Mouse (Mus musculus): ENCODE results near the gene Arhgap27. TPM values are rescaled to one million over a fixed set of nuclear protein-coding genes. Genes with fewer than 3 reads are reported as not detected.

The Arhgap27 gene
- total RNA-seq, 1 experiment from 2014 or later = 19.3 TPM

DNA sequence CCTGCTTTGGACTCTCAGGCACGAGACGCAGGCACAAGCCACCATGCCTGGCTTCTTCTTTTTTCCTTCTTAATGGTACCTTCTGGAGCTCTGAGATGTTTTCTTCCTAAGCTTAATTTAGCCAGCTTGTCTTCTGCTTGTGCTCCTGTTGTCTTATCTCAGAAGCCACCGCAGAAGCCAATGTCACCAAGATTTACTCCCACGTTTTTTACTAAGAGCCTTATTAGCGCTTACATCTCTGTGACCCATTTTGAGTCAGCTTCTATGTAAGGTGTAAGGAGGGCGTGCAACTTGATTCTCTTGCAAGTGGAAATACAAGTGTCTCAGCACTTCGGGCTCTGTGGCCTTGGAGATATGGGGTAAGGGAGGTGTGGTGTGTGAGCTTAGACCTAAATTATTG lies 18.0 kb upstream of the Arhgap27 start:
- DNase-seq = no peak

DNA sequence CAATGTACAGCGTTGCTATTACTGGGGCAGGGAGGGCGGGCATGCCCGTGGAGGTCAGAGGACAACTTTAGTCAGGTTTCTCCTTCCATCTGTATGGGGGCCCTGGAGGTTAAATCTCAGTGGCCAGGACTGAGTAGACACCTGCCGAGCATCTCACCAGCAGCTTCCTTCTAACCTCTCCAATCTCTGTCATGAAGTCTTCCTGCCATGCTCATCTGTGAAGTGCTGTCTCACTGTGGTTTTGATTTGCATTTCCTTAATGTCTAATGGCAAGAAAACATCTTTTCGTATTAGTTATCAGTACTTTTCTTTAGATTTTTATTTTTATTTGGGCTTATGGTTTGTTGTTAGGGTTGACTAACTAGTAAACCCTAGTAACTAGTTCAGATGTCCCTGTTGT lies 17.0 kb upstream of the Arhgap27 start:
- DNase-seq = no peak

DNA sequence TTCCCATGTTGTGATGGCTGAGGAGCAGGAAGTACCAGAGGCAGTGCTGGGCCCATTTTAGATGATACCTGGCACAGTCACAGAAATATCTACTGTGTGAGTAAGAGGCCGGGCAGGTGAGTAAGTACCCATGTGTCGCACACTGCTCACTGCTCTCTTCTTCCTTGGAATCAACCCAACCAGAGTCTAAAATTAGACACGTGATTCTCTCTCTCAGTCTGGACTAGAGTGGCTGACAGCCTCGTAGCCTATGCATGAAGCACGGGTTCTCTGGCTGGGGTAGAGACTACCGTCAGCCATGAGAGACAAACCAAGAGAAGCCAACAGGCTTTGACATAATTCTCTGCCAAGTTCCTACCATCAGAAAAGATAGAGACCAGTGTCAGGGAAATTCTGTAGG lies 14.8 kb upstream of the Arhgap27 start:
- DNase-seq = no peak

- no peak for DNase-seq
These were observed 12.3 kb upstream of the Arhgap27 start for GRCm38 (mm10) chr11:103375772-103376171.

- DNase-seq = no peak
These were observed 11.8 kb upstream of the Arhgap27 start for GRCm38 (mm10) chr11:103375258-103375657.

DNA sequence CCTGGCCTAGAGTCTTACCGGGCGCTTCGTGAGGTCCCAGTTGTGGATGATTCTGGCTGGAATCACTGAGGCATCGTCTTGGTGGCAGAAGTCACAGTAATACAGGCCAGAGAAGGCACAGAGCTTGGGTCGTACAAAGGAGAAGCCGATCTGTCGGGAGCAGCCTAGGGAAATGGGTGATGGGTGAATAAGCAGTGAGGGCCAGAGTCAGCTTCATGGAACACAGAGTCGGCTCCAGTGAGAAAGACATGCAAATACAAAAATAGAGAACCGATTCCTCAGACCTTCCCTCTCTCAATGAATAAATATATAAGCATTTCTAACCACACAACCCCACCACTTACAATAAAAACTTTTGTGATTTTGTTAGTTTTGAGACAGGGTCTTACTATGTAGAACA lies 10.4 kb upstream of the Arhgap27 start:
- DNase-seq = no peak

- no peak for DNase-seq
These were observed 9.1 kb upstream of the Arhgap27 start for GRCm38 (mm10) chr11:103372561-103372960.

GRCm38 (mm10) chr11:103372068-103372467 lies 8.6 kb upstream of the Arhgap27 start:
- DNase-seq = peak; percentile 57

GRCm38 (mm10) chr11:103371222-103371539 lies 7.7 kb upstream of the Arhgap27 start:
- DNase-seq = peak; percentile 59

GRCm38 (mm10) chr11:103370397-103371221 lies 7.1 kb upstream of the Arhgap27 start:
- no peak for DNase-seq

DNA sequence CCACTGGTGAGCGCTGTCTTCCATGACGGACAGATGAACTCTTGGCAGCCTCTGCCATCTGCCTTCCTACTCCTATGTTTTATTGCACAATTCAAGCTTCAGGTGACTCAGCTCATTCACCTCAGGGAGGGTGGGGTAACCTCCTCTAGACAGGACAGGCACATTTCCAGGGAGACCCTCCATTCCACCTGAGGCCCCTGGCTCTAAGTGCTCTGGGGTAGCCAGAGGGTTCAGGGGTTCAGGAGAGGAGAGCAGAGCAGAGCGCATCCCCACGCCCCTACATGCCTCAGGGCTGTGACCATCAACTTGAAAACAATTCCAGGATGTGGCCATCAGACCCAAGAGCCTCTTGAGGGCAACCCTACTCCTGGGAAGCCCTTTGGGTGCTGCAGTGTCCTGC lies 2.0 kb upstream of the Arhgap27 start:
- no peak for DNase-seq

GRCm38 (mm10) chr11:103365022-103365421 lies 1.5 kb upstream of the Arhgap27 start:
- no peak for DNase-seq

- DNase-seq = no peak
These were observed 843 bp upstream of the Arhgap27 start for GRCm38 (mm10) chr11:103364335-103364734.

- DNase-seq = no peak
These were observed 841 bp downstream of the Arhgap27 start for GRCm38 (mm10) chr11:103362521-103363181.

DNA sequence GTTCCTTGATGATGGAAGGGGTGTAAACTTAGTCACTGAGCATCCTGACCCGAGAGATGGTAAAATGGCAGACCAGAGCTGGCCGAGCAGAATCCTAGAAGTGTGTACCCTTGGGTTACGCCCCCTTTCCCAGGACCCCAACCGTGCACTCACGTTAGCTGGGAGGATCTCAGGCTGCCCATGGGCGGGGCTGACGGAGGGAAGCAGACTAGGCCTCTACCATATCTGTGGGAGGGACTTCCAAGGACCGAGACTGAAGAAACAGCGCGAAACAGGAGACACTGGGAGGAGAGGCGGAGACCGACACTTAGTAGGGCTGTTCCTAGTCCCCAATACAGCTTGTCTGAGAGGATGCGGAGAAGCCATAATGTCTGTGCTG lies 1.4 kb downstream of the Arhgap27 start:
- no peak for DNase-seq

DNA sequence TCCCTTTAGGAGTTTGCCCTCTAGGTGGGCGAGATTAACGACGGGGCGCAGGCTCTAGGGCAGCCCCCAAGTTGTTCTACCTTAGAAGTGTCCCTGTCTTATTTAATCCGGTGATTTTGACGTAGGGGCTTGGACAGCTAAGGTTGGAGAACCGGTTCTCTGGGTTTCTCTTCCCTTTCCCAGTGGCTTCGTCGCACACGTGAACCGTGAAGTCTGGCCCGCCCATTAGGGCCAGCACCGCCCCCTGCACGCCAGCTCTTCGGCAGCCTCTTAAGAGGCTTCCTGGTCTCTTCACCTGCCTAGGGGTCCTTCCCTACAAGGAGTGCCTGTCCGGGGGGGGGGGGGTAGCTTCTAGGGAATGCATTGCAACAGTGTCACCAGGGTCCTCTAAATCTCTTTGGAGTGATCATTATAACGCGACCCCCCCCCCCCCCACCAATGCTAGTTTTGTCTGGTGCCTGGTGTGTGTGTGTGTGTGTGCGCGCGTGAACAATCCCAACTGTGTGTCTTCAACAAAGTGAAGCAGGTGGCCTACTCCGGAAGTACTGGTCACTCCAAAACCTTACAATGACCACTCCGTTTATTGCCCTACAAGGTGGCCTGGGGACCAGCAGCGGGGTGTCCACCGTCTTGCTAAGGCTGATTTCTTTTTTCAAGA lies 2.0 kb downstream of the Arhgap27 start:
- no peak for DNase-seq

DNA sequence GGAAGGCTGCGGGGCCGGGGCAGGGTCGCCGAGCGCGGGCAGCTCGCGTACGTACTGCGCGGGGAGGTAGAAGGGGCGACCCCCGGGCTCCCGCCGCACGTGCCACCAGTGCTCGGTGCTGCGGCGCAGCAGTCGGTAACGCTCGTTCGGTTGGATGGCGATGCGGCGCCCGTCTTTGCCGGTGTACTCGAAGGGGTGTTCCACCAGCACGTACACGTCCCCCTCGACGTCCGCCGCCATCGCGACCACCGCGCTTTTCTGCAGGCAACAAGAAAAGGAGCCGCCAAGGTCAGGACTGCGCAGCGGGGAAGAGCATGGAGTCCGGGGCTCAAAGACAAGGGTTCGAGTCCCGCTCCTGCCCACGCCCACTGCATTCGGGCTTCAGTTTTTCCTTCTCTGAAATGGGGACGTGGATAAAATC lies 2.8 kb downstream of the Arhgap27 start:
- DNase-seq = no peak

- peak; percentile 93 for DNase-seq
These were observed 3.5 kb downstream of the Arhgap27 start for GRCm38 (mm10) chr11:103359841-103360641.

DNA sequence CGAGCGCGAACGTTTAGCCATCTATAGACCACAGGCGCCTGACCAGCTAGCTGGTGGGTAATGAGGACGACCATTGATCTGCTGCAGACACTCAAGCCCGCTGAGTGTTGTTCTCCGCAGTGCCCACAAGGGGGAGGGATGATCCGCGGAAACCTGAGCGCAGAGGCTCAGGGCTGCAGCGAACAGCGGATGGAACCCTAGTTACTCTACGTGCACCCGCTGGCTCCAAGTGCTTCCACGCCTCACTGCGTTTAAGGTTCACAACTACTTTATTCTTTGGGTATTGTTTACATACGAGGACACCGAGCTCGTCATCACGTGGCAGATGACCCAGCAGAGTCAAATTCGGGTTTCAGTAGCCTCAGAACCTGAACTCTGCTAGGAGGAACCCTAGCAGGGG lies 4.4 kb downstream of the Arhgap27 start:
- peak; percentile 86 for DNase-seq

- DNase-seq = no peak
These were observed 5.2 kb downstream of the Arhgap27 start for GRCm38 (mm10) chr11:103358316-103358715.

DNA sequence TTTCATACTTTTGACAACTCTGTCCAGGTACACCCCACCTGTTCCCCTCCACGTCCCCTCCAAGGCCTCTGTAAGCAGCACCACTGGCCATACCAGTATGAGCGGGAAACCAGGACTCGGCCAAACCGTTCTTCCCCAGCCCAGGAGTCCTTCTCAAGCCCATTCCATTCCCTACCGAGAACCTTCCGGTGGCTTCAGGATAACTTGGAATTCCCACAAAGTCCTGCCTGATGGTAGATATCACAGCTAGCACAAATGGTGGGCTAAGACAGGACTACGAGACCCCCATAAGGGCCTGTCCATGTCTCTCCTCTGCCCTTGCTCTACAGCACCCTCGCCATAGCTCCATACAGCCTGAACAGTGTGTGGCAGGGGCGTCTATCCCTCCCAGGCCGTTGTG lies 5.8 kb downstream of the Arhgap27 start:
- DNase-seq = no peak

GRCm38 (mm10) chr11:103356938-103357670 lies 6.4 kb downstream of the Arhgap27 start:
- DNase-seq = no peak

Data from adrenal gland, postnatal 14 days (tissue).